Mouse (Mus musculus): Measurements from ENCODE around the gene Cacng3. TPM values are rescaled to one million over a fixed set of nuclear protein-coding genes. Genes with fewer than 3 reads are reported as not detected.

The Cacng3 gene
- polyA plus RNA-seq (2012; ENCODE audit: low replicate concordance) = not detected in 2 replicates

DNA sequence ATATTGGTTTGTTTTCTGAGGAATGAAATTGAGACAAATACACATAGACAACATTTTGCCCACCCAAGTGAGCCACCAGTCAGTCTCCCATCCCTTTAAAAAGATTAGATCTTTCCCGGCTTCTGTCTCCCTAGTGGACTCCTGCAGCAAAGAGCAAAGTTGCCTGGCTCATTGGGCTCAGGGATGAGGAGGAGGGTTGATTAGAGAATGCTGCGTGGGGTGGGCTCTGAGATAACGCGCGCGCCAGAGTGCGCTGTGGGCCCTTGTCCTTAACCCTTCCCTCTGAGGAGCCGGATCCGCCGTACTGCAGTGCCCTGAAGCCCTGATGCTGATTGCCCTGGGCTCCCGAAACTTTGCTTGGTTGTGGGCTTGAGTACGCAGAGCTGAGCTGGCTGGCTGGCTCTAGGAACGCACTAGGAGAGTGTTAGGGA lies at the start of gene Cacng3:
Gene Cacng3 (plus strand): TSS at position 51 of the 431 bp plus-strand sequence.

